Mouse (Mus musculus): Measurements from ENCODE around the gene Abcg8. TPM values are rescaled to one million over a fixed set of nuclear protein-coding genes. Genes with fewer than 3 reads are reported as not detected.

Abcg8 gene
- polyA plus RNA-seq, 1 experiment = not detected

DNA sequence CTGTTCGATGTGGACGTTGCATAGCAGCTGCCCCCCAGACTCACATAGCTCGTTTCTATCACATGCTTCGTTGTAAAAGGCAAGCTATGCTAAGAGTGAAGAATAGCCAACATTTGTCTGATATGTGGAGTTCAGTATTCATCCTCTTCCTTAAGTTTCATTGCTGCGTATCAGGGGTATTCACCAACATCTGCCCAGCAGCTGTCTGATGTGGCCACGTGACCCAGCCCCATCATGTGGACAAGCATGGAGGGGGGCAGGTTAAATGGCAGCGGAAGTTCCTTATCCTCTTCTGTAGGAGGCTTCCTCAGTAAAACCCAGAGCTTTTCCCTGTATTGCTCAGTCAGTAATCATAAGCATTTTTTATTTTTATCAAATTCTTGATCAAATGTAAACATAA, 18.3 kb upstream of the Abcg8 start:
- Histone ChIP-seq H3K27me3 (ENCODE audit: control insufficient read depth, insufficient read depth, insufficient read length) (no peaks in the 10 kb centered on the region), H3K79me3 (ENCODE audit: low read depth) (no peaks in the 10 kb centered on the region), H3K36me3 (ENCODE audit: control insufficient read depth, insufficient read depth) (no peaks in the 10 kb centered on the region), H3K4me3 (ENCODE audit: insufficient read depth, poor library complexity, severe bottlenecking) (no peak overlapping the region), H3ac (ENCODE audit: control insufficient read depth, insufficient read length, low read depth) (no peak overlapping the region), H3K79me2 (ENCODE audit: control insufficient read depth, insufficient read depth) (no peaks in the 10 kb centered on the region)
- TF ChIP-seq USF1 (IDR thresholded peaks at IDR 0.05; ENCODE audit: low read depth) = peak; percentile 38
- no peak for TF ChIP-seq CTCF (IDR thresholded peaks at IDR 0.05; ENCODE audit: control insufficient read depth, insufficient read depth, insufficient read length)

DNA sequence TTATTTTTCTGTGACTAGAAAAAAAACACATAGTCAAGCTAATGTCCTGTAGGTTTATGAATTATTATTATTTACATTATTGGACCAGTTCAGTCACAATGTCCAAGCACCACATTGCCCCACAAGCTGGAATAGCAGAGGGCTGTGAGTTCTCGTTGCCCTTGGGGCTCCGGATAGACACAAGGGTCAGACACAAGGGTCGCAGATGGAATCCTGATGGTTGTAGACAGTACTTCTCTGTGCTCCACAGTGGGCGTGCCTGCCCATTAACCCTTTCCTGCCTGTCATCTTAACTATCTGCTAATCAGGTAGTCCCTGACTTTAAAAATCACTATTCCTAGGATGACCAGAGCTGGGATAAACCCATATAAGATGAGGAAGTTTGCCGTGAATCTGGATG, 17.9 kb upstream of the Abcg8 start:
- H3K79me2 ChIP-seq (ENCODE audit: control insufficient read depth, insufficient read depth) = no peaks in the 10 kb centered on the region
- H3K79me3 ChIP-seq (ENCODE audit: low read depth) = no peaks in the 10 kb centered on the region
- TF ChIP-seq USF1 (IDR thresholded peaks at IDR 0.05; ENCODE audit: low read depth) = no peak
- no peak for TF ChIP-seq MAX (IDR thresholded peaks at IDR 0.05)
- TF ChIP-seq FOSL1 (IDR thresholded peaks at IDR 0.05; ENCODE audit: insufficient read depth, low read length, poor library complexity, severe bottlenecking) = no peak
- no peak for TF ChIP-seq CTCF (IDR thresholded peaks at IDR 0.05; ENCODE audit: control insufficient read depth, insufficient read depth, insufficient read length)
- no peak for TF ChIP-seq MYOG (IDR thresholded peaks at IDR 0.05; ENCODE audit: control insufficient read depth, extremely low read depth, insufficient read length)
- no peaks in the 10 kb centered on the region for H3K36me3 ChIP-seq (ENCODE audit: control insufficient read depth, insufficient read depth)
- no peak overlapping the region for H3K4me3 ChIP-seq (ENCODE audit: insufficient read depth, poor library complexity, severe bottlenecking)
- no peak overlapping the region for H3ac ChIP-seq (ENCODE audit: control insufficient read depth, insufficient read length, low read depth)
- H3K27me3 ChIP-seq (ENCODE audit: control insufficient read depth, insufficient read depth, insufficient read length) = no peaks in the 10 kb centered on the region

DNA sequence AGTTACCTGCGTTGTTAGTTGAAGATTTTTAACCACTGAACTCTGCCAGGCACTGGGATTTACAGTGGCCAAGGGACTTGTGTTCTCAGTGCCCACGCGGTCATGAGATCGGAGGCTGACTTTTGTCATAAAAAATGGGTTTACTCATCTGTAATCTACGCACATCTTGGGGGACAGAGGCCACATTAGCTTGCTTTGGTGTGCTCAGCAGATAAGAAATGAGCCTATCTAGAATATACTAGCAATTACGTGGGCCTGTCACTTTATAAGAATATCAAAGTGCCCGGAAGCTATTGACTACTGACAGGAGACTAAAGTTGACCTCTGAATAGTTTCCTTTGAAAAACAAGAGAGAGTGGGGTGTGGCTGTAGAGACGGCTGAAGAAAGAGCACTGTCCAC, 17.2 kb upstream of the Abcg8 start:
- H3K4me3 ChIP-seq (ENCODE audit: insufficient read depth, poor library complexity, severe bottlenecking) = no peak overlapping the region
- TF ChIP-seq FOSL1 (IDR thresholded peaks at IDR 0.05; ENCODE audit: insufficient read depth, low read length, poor library complexity, severe bottlenecking) (no peak), MYOG (IDR thresholded peaks at IDR 0.05; ENCODE audit: control insufficient read depth, extremely low read depth, insufficient read length) (no peak), CEBPB (IDR thresholded peaks at IDR 0.05; ENCODE audit: low read depth) (no peak), CTCF (IDR thresholded peaks at IDR 0.05; ENCODE audit: control insufficient read depth, insufficient read depth, insufficient read length) (no peak), MYOD1 (IDR thresholded peaks at IDR 0.05; ENCODE audit: control insufficient read depth, insufficient read length, low read depth) (no peak)
- no peaks in the 10 kb centered on the region for H3K79me2 ChIP-seq (ENCODE audit: control insufficient read depth, insufficient read depth)
- no peaks in the 10 kb centered on the region for H3K79me3 ChIP-seq (ENCODE audit: low read depth)
- H3ac ChIP-seq (ENCODE audit: control insufficient read depth, insufficient read length, low read depth) = no peak overlapping the region
- no peaks in the 10 kb centered on the region for H3K36me3 ChIP-seq (ENCODE audit: control insufficient read depth, insufficient read depth)
- H3K27me3 ChIP-seq (ENCODE audit: control insufficient read depth, insufficient read depth, insufficient read length) = no peaks in the 10 kb centered on the region

DNA sequence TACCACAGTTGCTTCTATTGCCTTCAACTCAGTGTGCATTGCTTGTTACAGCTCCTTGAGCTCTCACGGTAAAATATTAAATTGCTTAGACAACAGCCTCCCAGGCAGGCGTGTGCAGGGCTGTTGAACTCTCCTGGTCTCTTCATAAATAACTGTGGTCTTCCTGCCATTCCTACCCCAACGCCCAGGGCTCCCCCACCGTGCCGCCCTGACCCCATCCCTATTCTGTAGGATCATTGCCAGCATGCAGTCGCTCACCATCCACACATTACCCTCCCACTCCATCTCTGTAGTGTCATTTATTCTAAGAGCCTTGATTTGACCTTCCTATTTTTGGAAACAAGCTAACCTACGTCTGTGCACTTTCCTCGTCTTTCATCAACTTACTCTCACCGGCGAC, 11.0 kb upstream of the Abcg8 start:
- H3K79me2 ChIP-seq (ENCODE audit: control insufficient read depth, insufficient read depth) = no peaks in the 10 kb centered on the region
- no peak overlapping the region for H3ac ChIP-seq (ENCODE audit: control insufficient read depth, insufficient read length, low read depth)
- H3K79me3 ChIP-seq (ENCODE audit: low read depth) = no peaks in the 10 kb centered on the region
- H3K36me3 ChIP-seq (ENCODE audit: control insufficient read depth, insufficient read depth) = no peaks in the 10 kb centered on the region
- no peak overlapping the region for H3K4me3 ChIP-seq (ENCODE audit: insufficient read depth, poor library complexity, severe bottlenecking)
- H3K27me3 ChIP-seq (ENCODE audit: control insufficient read depth, insufficient read depth, insufficient read length) = peaks cover 10% of the 10 kb centered on the region
- TF ChIP-seq FOSL1 (IDR thresholded peaks at IDR 0.05; ENCODE audit: insufficient read depth, low read length, poor library complexity, severe bottlenecking) (no peak), CEBPB (IDR thresholded peaks at IDR 0.05; ENCODE audit: low read depth) (no peak), MAX (IDR thresholded peaks at IDR 0.05) (no peak), USF1 (IDR thresholded peaks at IDR 0.05; ENCODE audit: low read depth) (no peak), CTCF (IDR thresholded peaks at IDR 0.05; ENCODE audit: control insufficient read depth, insufficient read depth, insufficient read length) (no peak), MYOD1 (IDR thresholded peaks at IDR 0.05; ENCODE audit: control insufficient read depth, insufficient read length, low read depth) (no peak), MYOG (IDR thresholded peaks at IDR 0.05; ENCODE audit: control insufficient read depth, extremely low read depth, insufficient read length) (no peak)

DNA sequence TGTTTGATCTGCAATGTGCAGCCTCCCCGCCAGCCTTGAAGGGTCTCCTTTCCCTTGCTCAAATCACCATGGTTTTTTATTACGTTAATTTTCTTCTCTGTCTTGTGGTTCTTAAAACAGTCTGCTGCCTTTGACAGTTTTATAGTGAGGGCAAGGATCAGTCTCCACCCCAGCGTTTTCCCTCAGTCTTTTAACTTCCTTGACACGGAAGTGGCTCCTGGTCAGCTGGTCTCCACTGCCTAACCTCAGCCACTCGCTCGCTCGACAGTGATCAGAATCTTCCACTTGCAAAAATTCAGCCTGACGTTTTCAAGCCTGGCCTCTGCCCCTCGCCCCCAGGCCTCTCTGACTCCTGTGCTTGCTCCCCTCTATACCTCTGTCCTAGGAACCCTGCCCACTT, 10.4 kb upstream of the Abcg8 start:
- TF ChIP-seq MYOD1 (IDR thresholded peaks at IDR 0.05; ENCODE audit: control insufficient read depth, insufficient read length, low read depth) = no peak
- no peak for TF ChIP-seq USF1 (IDR thresholded peaks at IDR 0.05; ENCODE audit: low read depth)
- TF ChIP-seq MYOG (IDR thresholded peaks at IDR 0.05; ENCODE audit: control insufficient read depth, extremely low read depth, insufficient read length) = no peak
- no peak for TF ChIP-seq MAX (IDR thresholded peaks at IDR 0.05)
- no peak for TF ChIP-seq CEBPB (IDR thresholded peaks at IDR 0.05; ENCODE audit: low read depth)
- TF ChIP-seq CTCF (IDR thresholded peaks at IDR 0.05; ENCODE audit: control insufficient read depth, insufficient read depth, insufficient read length) = no peak
- no peak for TF ChIP-seq FOSL1 (IDR thresholded peaks at IDR 0.05; ENCODE audit: insufficient read depth, low read length, poor library complexity, severe bottlenecking)
- H3K79me3 ChIP-seq (ENCODE audit: low read depth) = no peaks in the 10 kb centered on the region
- peaks cover 10% of the 10 kb centered on the region for H3K27me3 ChIP-seq (ENCODE audit: control insufficient read depth, insufficient read depth, insufficient read length)
- H3K4me3 ChIP-seq (ENCODE audit: insufficient read depth, poor library complexity, severe bottlenecking) = no peak overlapping the region
- no peaks in the 10 kb centered on the region for H3K79me2 ChIP-seq (ENCODE audit: control insufficient read depth, insufficient read depth)
- H3ac ChIP-seq (ENCODE audit: control insufficient read depth, insufficient read length, low read depth) = no peak overlapping the region
- H3K36me3 ChIP-seq (ENCODE audit: control insufficient read depth, insufficient read depth) = no peaks in the 10 kb centered on the region

DNA sequence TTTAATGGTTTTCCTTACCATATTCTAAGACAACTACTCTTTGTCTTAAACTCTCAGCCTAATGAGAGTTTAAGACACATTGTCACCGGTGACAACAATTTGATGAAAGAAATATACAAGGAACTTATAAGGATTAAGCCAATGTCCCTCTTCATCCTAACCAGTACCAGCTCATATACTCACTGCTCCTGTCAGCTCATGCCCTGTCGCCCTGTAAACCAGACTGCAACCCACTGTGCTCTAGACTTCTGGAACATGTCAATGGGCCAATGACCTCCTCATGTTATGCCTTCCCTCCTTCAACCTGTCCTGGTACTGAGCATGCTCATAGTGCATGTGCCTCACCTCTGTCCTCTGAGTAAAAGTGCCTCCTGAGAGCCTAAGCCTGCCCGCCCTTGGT, 8.3 kb upstream of the Abcg8 start:
- no peak overlapping the region for H3ac ChIP-seq (ENCODE audit: control insufficient read depth, insufficient read length, low read depth)
- no peaks in the 10 kb centered on the region for H3K79me3 ChIP-seq (ENCODE audit: low read depth)
- H3K27me3 ChIP-seq (ENCODE audit: control insufficient read depth, insufficient read depth, insufficient read length) = peaks cover 21% of the 10 kb centered on the region
- H3K79me2 ChIP-seq (ENCODE audit: control insufficient read depth, insufficient read depth) = no peaks in the 10 kb centered on the region
- H3K4me3 ChIP-seq (ENCODE audit: insufficient read depth, poor library complexity, severe bottlenecking) = no peak overlapping the region
- H3K36me3 ChIP-seq (ENCODE audit: control insufficient read depth, insufficient read depth) = no peaks in the 10 kb centered on the region
- no peak for TF ChIP-seq FOSL1 (IDR thresholded peaks at IDR 0.05; ENCODE audit: insufficient read depth, low read length, poor library complexity, severe bottlenecking)
- TF ChIP-seq MYOD1 (IDR thresholded peaks at IDR 0.05; ENCODE audit: control insufficient read depth, insufficient read length, low read depth) = no peak
- no peak for TF ChIP-seq MYOG (IDR thresholded peaks at IDR 0.05; ENCODE audit: control insufficient read depth, extremely low read depth, insufficient read length)
- TF ChIP-seq MAX (IDR thresholded peaks at IDR 0.05) = no peak
- TF ChIP-seq USF1 (IDR thresholded peaks at IDR 0.05; ENCODE audit: low read depth) = no peak
- TF ChIP-seq CTCF (IDR thresholded peaks at IDR 0.05; ENCODE audit: control insufficient read depth, insufficient read depth, insufficient read length) = no peak
- no peak for TF ChIP-seq CEBPB (IDR thresholded peaks at IDR 0.05; ENCODE audit: low read depth)
